Mouse (Mus musculus): ENCODE data around the gene Gm49339.

Gm49339 gene

DNA sequence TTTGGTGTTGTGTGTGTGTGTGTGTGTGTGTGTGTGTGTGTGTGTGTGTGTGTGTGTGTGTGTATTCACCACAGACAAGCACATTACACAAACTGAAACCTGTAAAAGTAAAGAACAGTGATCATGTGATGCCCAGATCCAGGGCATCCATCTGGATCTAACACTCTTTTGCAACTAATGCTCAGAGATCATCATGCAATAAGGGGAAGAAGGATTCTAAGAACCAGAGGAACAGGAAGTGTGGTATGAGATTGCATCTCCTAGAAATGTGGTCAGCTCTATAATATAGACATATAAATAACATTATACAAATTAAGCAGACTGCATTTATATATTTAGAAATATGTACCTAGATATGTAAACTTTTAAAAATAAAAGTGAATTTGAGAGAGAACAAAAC, 39.6 kb downstream of the Gm49339 start:
- H3K27me3 ChIP-seq (ENCODE audit: insufficient read depth, low read length) = no peaks in the 10 kb centered on the region
- no peak overlapping the region for H3K4me3 ChIP-seq (replicated peaks; ENCODE audit: low read length)
- H3K9me3 ChIP-seq (ENCODE audit: low read length) = no peaks in the 10 kb centered on the region
- no peak for TF ChIP-seq CTCF (conservative IDR thresholded peaks at IDR 0.05; ENCODE audit: low read length)
- TF ChIP-seq NANOG (IDR thresholded peaks at IDR 0.05; ENCODE audit: borderline replicate concordance, low read length) = no peak
- TF ChIP-seq POU5F1 (IDR thresholded peaks at IDR 0.05; ENCODE audit: borderline replicate concordance, low read length) = no peak
- no peaks in the 10 kb centered on the region for H3K4me1 ChIP-seq (replicated peaks; ENCODE audit: low read depth, low read length)
- H3K36me3 ChIP-seq (ENCODE audit: insufficient read depth, low read length) = no peaks in the 10 kb centered on the region

DNA sequence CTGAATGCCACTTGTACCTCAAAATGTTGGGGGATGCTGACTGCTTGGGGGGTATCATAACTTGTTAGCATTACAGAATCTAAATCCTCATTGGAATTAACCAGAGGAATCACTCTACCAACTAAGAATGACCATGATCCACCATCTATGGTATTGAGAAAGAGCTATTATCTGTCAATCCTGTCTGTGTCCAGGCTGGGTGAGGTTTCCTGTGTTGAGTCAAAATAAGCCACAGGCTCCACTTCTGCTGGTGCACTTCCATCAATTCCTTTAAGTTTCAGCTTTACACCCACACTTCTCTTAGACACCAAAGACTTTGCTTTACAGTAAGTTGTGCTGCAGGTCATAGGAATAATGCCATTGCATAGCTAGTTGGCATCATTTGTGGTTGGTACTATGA, 41.0 kb downstream of the Gm49339 start:
- H3K27me3 ChIP-seq (ENCODE audit: insufficient read depth, low read length) = no peaks in the 10 kb centered on the region
- H3K9me3 ChIP-seq (ENCODE audit: low read length) = no peaks in the 10 kb centered on the region
- H3K36me3 ChIP-seq (ENCODE audit: insufficient read depth, low read length) = no peaks in the 10 kb centered on the region
- TF ChIP-seq POU5F1 (IDR thresholded peaks at IDR 0.05; ENCODE audit: borderline replicate concordance, low read length) (no peak), CTCF (conservative IDR thresholded peaks at IDR 0.05; ENCODE audit: low read length) (no peak), NANOG (IDR thresholded peaks at IDR 0.05; ENCODE audit: borderline replicate concordance, low read length) (no peak)
- H3K4me1 ChIP-seq (replicated peaks; ENCODE audit: low read depth, low read length) = no peaks in the 10 kb centered on the region
- H3K4me3 ChIP-seq (replicated peaks; ENCODE audit: low read length) = no peak overlapping the region

DNA sequence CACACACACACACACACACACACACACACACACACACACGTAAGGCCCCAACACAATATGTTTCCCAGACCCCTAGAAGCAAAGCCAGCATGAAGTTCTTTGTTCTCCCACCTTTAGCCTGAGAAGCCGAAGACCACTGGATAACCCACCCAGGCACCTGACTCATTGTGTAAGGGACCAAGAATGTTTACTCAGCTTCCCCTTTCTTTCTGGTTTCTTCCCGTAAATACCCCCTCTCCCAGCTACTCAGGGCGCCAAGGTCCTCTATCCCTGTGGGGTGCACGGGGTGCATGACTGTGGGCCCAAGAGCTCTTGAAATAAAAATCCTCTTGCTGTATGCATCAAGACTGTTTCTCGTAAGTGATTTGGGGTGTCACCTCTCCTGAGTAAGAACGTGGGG, 45.7 kb downstream of the Gm49339 start:
- Histone ChIP-seq H3K9me3 (ENCODE audit: low read length) (peaks cover 17% of the 10 kb centered on the region), H3K36me3 (ENCODE audit: insufficient read depth, low read length) (no peaks in the 10 kb centered on the region), H3K4me1 (replicated peaks; ENCODE audit: low read depth, low read length) (no peaks in the 10 kb centered on the region), H3K27me3 (ENCODE audit: insufficient read depth, low read length) (no peaks in the 10 kb centered on the region), H3K4me3 (replicated peaks; ENCODE audit: low read length) (no peak overlapping the region)
- TF ChIP-seq NANOG (IDR thresholded peaks at IDR 0.05; ENCODE audit: borderline replicate concordance, low read length) (no peak), CTCF (conservative IDR thresholded peaks at IDR 0.05; ENCODE audit: low read length) (no peak), POU5F1 (IDR thresholded peaks at IDR 0.05; ENCODE audit: borderline replicate concordance, low read length) (no peak)

DNA sequence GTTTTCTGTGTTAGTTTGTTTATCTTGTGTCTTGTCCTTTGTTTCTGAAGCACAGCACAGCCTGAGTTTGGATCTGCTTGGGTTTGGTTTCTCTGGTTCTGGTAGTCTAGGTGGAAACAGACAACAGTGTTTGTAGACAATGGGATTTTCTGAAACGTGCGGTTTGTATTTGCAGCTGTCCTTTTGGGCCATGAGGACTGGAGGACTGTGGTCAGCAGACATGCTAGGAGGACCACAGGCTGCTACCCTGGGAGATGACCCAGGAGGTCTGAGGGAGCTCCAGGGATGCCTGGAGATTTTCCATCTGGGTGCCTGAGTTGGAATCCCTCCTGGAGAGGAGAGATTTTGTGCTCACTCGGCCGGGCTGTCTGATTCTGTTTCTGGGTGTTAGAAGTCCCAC, 46.2 kb downstream of the Gm49339 start:
- Histone ChIP-seq H3K4me3 (replicated peaks; ENCODE audit: low read length) (no peak overlapping the region), H3K27me3 (ENCODE audit: insufficient read depth, low read length) (no peaks in the 10 kb centered on the region), H3K36me3 (ENCODE audit: insufficient read depth, low read length) (no peaks in the 10 kb centered on the region), H3K9me3 (ENCODE audit: low read length) (peaks cover 22% of the 10 kb centered on the region), H3K4me1 (replicated peaks; ENCODE audit: low read depth, low read length) (no peaks in the 10 kb centered on the region)
- TF ChIP-seq POU5F1 (IDR thresholded peaks at IDR 0.05; ENCODE audit: borderline replicate concordance, low read length) = no peak
- no peak for TF ChIP-seq CTCF (conservative IDR thresholded peaks at IDR 0.05; ENCODE audit: low read length)
- TF ChIP-seq NANOG (IDR thresholded peaks at IDR 0.05; ENCODE audit: borderline replicate concordance, low read length) = no peak

- Histone ChIP-seq H3K27me3 (ENCODE audit: insufficient read depth, low read length) (no peaks in the 10 kb centered on the region), H3K4me3 (replicated peaks; ENCODE audit: low read length) (no peak overlapping the region), H3K36me3 (ENCODE audit: insufficient read depth, low read length) (no peaks in the 10 kb centered on the region), H3K9me3 (ENCODE audit: low read length) (peaks cover 42% of the 10 kb centered on the region), H3K4me1 (replicated peaks; ENCODE audit: low read depth, low read length) (no peaks in the 10 kb centered on the region)
- TF ChIP-seq CTCF (conservative IDR thresholded peaks at IDR 0.05; ENCODE audit: low read length) = no peak
- no peak for TF ChIP-seq NANOG (IDR thresholded peaks at IDR 0.05; ENCODE audit: borderline replicate concordance, low read length)
- no peak for TF ChIP-seq POU5F1 (IDR thresholded peaks at IDR 0.05; ENCODE audit: borderline replicate concordance, low read length)
Observed at GRCm38 (mm10) chr10:51528840-51529434, 48.5 kb downstream of the Gm49339 start.

GRCm38 (mm10) chr10:51529497-51529896, 49.1 kb downstream of the Gm49339 start:
- peaks cover 42% of the 10 kb centered on the region for H3K9me3 ChIP-seq (ENCODE audit: low read length)
- H3K27me3 ChIP-seq (ENCODE audit: insufficient read depth, low read length) = no peaks in the 10 kb centered on the region
- no peak overlapping the region for H3K4me3 ChIP-seq (replicated peaks; ENCODE audit: low read length)
- H3K4me1 ChIP-seq (replicated peaks; ENCODE audit: low read depth, low read length) = no peaks in the 10 kb centered on the region
- no peaks in the 10 kb centered on the region for H3K36me3 ChIP-seq (ENCODE audit: insufficient read depth, low read length)
- TF ChIP-seq NANOG (IDR thresholded peaks at IDR 0.05; ENCODE audit: borderline replicate concordance, low read length) = no peak
- TF ChIP-seq POU5F1 (IDR thresholded peaks at IDR 0.05; ENCODE audit: borderline replicate concordance, low read length) = no peak
- no peak for TF ChIP-seq CTCF (conservative IDR thresholded peaks at IDR 0.05; ENCODE audit: low read length)

DNA sequence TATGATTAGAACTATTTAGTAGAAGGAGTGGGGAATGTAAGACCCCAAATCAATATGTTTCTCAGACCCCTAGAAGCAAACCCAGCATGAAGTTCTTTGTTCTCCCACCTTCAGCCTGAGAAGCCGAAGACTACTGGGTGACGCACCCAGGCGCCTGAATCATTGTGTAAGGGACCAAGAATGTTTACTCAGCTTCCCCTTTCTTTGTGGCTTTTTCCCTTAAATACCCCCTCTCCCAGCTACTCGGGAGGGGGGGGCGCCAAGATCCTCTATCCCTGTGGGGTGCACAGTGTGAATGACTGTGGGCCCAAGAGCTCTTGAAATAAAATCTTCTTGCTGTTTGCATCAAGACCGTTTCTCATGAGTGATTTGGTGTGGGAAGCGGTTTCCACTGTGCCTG, 50.4 kb downstream of the Gm49339 start:
- Histone ChIP-seq H3K27me3 (ENCODE audit: insufficient read depth, low read length) (no peaks in the 10 kb centered on the region), H3K4me3 (replicated peaks; ENCODE audit: low read length) (no peak overlapping the region), H3K36me3 (ENCODE audit: insufficient read depth, low read length) (no peaks in the 10 kb centered on the region), H3K9me3 (ENCODE audit: low read length) (peaks cover 42% of the 10 kb centered on the region), H3K4me1 (replicated peaks; ENCODE audit: low read depth, low read length) (no peaks in the 10 kb centered on the region)
- no peak for TF ChIP-seq POU5F1 (IDR thresholded peaks at IDR 0.05; ENCODE audit: borderline replicate concordance, low read length)
- TF ChIP-seq CTCF (conservative IDR thresholded peaks at IDR 0.05; ENCODE audit: low read length) = no peak
- TF ChIP-seq NANOG (IDR thresholded peaks at IDR 0.05; ENCODE audit: borderline replicate concordance, low read length) = no peak

Measured in E14TG2a.4 (cell line).